Mouse (Mus musculus): Measurements from ENCODE around the gene Oog3. TPM values are rescaled to one million over a fixed set of nuclear protein-coding genes. Genes with fewer than 3 reads are reported as not detected.

Gene Oog3
- total RNA-seq (2014; fragmentation: Nextera tagmentation): not detected in 2 replicates
- total RNA-seq (2017): not detected in 2 replicates

GRCm38 (mm10) chr4:144162563-144162962 is at the start of gene Oog3:
Gene Oog3 (minus strand): TSS chr4:144162663.
- ATAC-seq (replicated peaks; ENCODE audit: poor library complexity, severe bottlenecking): no peak

DNA sequence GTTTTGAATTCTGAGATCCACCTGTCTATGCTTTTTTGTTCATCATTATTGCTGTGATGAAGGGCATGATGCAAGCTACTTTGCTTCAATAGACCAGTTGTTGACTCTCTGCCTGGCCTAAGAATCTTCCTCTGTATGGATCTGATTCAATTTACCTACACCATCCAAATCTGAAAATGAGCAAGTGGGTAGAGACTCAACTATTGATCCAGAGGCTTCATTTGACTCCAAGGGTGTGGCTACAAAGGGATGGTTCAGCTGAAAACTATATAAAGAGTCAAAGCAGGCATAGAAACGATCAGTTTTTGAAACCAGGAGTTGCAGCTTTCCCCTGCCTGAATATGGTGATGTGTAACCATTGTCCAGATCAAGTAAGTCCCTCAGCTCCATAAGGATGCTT is 28.0 kb upstream of the Oog3 start, which contains the start of gene Oog2:
Gene Oog2 (plus strand): TSS at position 301 of the 400 bp plus-strand sequence.
- no peak for ATAC-seq (replicated peaks; ENCODE audit: poor library complexity, severe bottlenecking)

Other genes starting within 250 kb of the Oog3 start
- gene Pramef25, start 211.6 kb downstream of the Oog3 start, total RNA-seq (2014; fragmentation: Nextera tagmentation): not detected in 2 replicates
- gene Pramef25, start 211.6 kb downstream of the Oog3 start, total RNA-seq (2017): not detected in 2 replicates
- gene Gm13101, start 195.7 kb downstream of the Oog3 start, total RNA-seq (2014; fragmentation: Nextera tagmentation): not detected in 2 replicates
- not detected in 2 replicates for gene Gm13101, start 195.7 kb downstream of the Oog3 start, total RNA-seq (2017)
- gene Pramef17, start 168.3 kb downstream of the Oog3 start, total RNA-seq (2014; fragmentation: Nextera tagmentation): not detected in 2 replicates
- gene Pramef17, start 168.3 kb downstream of the Oog3 start, total RNA-seq (2017): not detected in 2 replicates
- not detected in 2 replicates for gene Pramel4, start 103.5 kb downstream of the Oog3 start, total RNA-seq (2014; fragmentation: Nextera tagmentation)
- gene Pramel4, start 103.5 kb downstream of the Oog3 start, total RNA-seq (2017): not detected in 2 replicates
- gene Gm13102, start 56.2 kb downstream of the Oog3 start, total RNA-seq (2014; fragmentation: Nextera tagmentation): not detected in 2 replicates
- not detected in 2 replicates for gene Gm13102, start 56.2 kb downstream of the Oog3 start, total RNA-seq (2017)
- not detected in 2 replicates for gene Oog2, start 28.1 kb upstream of the Oog3 start, total RNA-seq (2014; fragmentation: Nextera tagmentation)
- gene Oog2, start 28.1 kb upstream of the Oog3 start, total RNA-seq (2017): not detected in 2 replicates
- not detected in 2 replicates for gene C87977, start 50.7 kb upstream of the Oog3 start, total RNA-seq (2014; fragmentation: Nextera tagmentation)
- gene C87977, start 50.7 kb upstream of the Oog3 start, total RNA-seq (2017): not detected in 2 replicates
- gene Pramel5, start 117.8 kb upstream of the Oog3 start, total RNA-seq (2014; fragmentation: Nextera tagmentation): not detected in 2 replicates
- gene Pramel5, start 117.8 kb upstream of the Oog3 start, total RNA-seq (2017): not detected in 2 replicates
- not detected in 2 replicates for gene Gm13128, start 167.6 kb upstream of the Oog3 start, total RNA-seq (2014; fragmentation: Nextera tagmentation)
- gene Gm13128, start 167.6 kb upstream of the Oog3 start, total RNA-seq (2017): not detected in 2 replicates
- not detected in 2 replicates for gene Gm13119, start 195.3 kb upstream of the Oog3 start, total RNA-seq (2014; fragmentation: Nextera tagmentation)
- not detected in 2 replicates for gene Gm13119, start 195.3 kb upstream of the Oog3 start, total RNA-seq (2017)
- gene Pramef20, start 215.3 kb upstream of the Oog3 start, total RNA-seq (2014; fragmentation: Nextera tagmentation): not detected in 2 replicates
- not detected in 2 replicates for gene Pramef20, start 215.3 kb upstream of the Oog3 start, total RNA-seq (2017)
- not detected in 2 replicates for gene Pramef12, start 245.8 kb upstream of the Oog3 start, total RNA-seq (2014; fragmentation: Nextera tagmentation)
- gene Pramef12, start 245.8 kb upstream of the Oog3 start, total RNA-seq (2017): not detected in 2 replicates